Mouse (Mus musculus): ENCODE data around the gene Madd. TPM values are rescaled to one million over a fixed set of nuclear protein-coding genes. Genes with fewer than 3 reads are reported as not detected.

Gene Madd
- polyA plus RNA-seq, 2 experiments from 2014 or later: 58.7 to 84.7 TPM

DNA sequence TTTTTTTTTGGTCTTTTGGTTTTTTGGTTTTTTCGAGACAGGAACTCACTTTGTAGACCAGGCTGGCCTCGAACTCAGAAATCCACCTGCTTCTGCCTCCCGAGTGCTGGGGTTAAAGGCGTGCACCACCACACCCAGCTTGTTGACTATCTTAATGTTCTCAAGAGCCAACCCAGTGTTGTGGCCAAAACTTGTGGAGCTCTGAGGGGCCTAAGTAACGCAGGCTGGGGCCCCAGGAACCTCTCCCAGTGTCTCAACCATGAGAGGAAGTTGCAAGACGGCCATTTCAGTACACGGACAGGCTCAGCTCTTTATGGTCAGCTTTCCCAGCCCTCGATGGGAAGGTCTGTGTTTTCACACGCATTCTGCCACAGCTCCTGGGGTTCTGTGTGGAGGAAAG lies 94.7 kb downstream of the Madd start:
- no peak for ATAC-seq

DNA sequence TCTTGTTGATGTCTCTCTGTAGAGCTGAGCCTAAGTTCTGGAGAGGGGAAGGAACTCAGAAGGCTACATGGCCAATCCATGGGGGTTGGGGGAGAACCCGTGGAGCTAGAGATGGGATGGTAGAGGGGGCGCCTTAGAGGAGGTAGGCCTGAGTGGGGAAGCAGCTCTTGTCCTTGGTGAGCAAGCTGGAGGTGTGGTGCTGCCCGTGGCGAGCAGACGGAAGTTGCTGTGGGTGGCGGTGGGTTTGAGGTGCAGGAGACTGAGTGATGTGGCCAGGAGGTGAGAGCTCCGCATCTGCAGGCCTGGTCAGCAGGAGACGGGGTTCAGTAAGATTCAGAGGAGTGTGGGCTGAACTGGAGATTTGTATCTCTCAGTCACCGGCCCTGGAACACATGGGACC lies 96.2 kb downstream of the Madd start:
- ATAC-seq: no peak

Other genes with a start within 250 kb of the Madd start
- gene Celf1, start 243.5 kb downstream of the Madd start, polyA plus RNA-seq (2017; shearing (Covaris generic)): 10 to 100 TPM; 52.7 to 54.9 TPM
- 1 to 10 TPM; 5.4 to 7.7 TPM for gene Rapsn, start 148.2 kb downstream of the Madd start, polyA plus RNA-seq (2017; shearing (Covaris generic))
- 100 to 1,000 TPM; 198 to 201 TPM for gene Psmc3, start 129.8 kb downstream of the Madd start, polyA plus RNA-seq (2017; shearing (Covaris generic))
- gene Slc39a13, start 113.4 kb downstream of the Madd start, polyA plus RNA-seq (2017; shearing (Covaris generic)): 10 to 100 TPM; 33.1 to 55.2 TPM
- gene Spi1, start 101.4 kb downstream of the Madd start, polyA plus RNA-seq (2017; shearing (Covaris generic)): under 1 TPM in 1 of 2 experiments, not detected in 1; 0.49 TPM
- not detected for gene Mybpc3, start 65.7 kb downstream of the Madd start, polyA plus RNA-seq (2017; shearing (Covaris generic))
- 1 to 10 TPM; 1.4 to 1.8 TPM for gene Nr1h3, start 19.0 kb upstream of the Madd start, polyA plus RNA-seq (2017; shearing (Covaris generic))
- gene Acp2, start 19.0 kb upstream of the Madd start, polyA plus RNA-seq (2017; shearing (Covaris generic)): 10 to 100 TPM; 17.9 to 25.7 TPM
- gene Ddb2, start 53.1 kb upstream of the Madd start, polyA plus RNA-seq (2017; shearing (Covaris generic)): 10 to 100 TPM; 79.4 to 79.5 TPM
- 1 to 10 TPM in 1 of 2 experiments, under 1 TPM in 1; 0.69 to 1.4 TPM for gene Pacsin3, start 72.1 kb upstream of the Madd start, polyA plus RNA-seq (2017; shearing (Covaris generic))
- gene Arfgap2, start 81.1 kb upstream of the Madd start, polyA plus RNA-seq (2017; shearing (Covaris generic)): 100 to 1,000 TPM in 1 of 2 experiments, 10 to 100 TPM in 1; 87.2 to 143 TPM

Measured in CD4-positive, CD25-positive, alpha-beta regulatory T cell, adult 4 months (primary cell).